Mouse (Mus musculus): ENCODE results near the gene Apba1. TPM values are rescaled to one million over a fixed set of nuclear protein-coding genes. Genes with fewer than 3 reads are reported as not detected.

Apba1 gene
- polyA plus RNA-seq, 1 experiment from 2014 or later, result 0.19 TPM

DNA sequence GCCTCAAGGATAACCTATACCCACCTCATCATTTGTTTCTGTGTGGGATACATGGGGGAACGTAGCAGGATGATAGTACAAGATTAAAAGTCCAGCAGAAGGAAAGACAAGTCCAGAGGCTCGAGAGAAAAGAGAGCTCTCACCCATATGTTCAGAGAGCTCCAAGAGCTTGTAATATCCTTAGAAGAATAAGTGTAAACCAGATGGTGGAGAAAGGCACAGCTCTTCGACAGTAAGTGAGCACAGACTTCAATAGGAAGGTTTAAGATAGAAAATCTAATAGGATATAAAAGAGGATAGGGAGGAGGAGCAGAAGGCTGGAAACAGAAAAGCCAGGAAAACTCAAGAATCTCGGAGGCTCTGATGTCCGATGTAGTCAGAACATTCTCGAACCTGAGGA, 115.8 kb downstream of the Apba1 start:
- Histone ChIP-seq H3K36me3 (no peaks in the 10 kb centered on the region), H3K9me3 (0 out of 2 replicates have a peak, but pooled peaks cover 3% of the 10 kb centered on the region), H3K4me3 (replicated peaks) (no peak overlapping the region), H3K9ac (replicated peaks) (no peak overlapping the region), H3K27ac (no peak overlapping the region), H3K4me2 (no peak overlapping the region), H3K4me1 (replicated peaks) (no peaks in the 10 kb centered on the region), H3K27me3 (0 out of 2 replicates have a peak, but pooled peaks cover 3% of the 10 kb centered on the region)
- WGBS, result 82% methylated on average over 6 of the region's 6 CpGs
- no peak for ATAC-seq (ENCODE audit: insufficient number of reproducible peaks, insufficient read depth, low FRiP score, low TSS enrichment, low read depth)

DNA sequence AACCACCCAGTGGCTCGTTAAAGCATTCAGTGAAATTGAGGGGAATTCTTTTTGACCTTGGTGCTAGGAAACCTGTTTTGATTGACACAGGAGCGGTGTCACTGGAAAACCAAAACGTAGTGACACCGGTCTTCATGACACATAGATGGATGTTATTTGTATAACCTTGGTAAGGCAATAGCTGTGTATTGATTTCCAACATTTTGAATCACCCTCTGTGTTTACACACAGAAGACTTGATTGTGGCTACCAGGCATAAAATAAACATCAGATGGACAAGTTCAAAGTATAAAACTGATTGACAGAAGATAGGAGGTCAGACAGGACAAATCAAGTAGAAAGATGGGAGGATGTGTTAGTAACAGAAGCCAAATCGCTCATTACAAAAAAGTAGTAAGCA, 117.1 kb downstream of the Apba1 start:
- H3K4me2 ChIP-seq, result no peak overlapping the region
- no peaks in the 10 kb centered on the region for H3K36me3 ChIP-seq
- WGBS, result 85% methylated on average over 5 of the region's 5 CpGs

DNA sequence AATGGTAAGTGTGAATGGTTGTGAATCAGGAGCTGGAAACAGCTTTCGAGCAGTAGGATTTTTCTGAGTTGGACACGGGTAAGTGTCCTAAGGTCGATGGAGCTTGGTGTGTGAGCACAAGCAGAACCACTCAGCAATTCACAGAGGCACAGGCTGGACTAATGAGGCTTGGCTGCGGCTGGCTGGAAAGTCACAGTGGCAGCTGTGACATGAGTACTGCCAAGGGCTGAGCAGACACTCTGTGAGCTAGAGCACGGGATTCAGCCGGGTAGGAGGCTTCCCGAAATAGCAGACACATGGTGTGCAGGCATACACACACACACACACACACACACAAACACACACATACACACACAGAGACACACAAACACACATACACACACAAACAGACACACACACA, 121.2 kb downstream of the Apba1 start:
- ATAC-seq (ENCODE audit: insufficient number of reproducible peaks, insufficient read depth, low FRiP score, low TSS enrichment, low read depth), result no peak
- Histone ChIP-seq H3K4me3 (replicated peaks) (no peak overlapping the region), H3K9ac (replicated peaks) (no peak overlapping the region), H3K36me3 (no peaks in the 10 kb centered on the region), H3K4me1 (replicated peaks) (no peaks in the 10 kb centered on the region), H3K27ac (no peak overlapping the region), H3K9me3 (no peaks in the 10 kb centered on the region), H3K4me2 (no peak overlapping the region), H3K27me3 (no peaks in the 10 kb centered on the region; the same call in 1 of the 2 replicates)
- 64% methylated on average over 7 of the region's 7 CpGs for WGBS

More for the DNA sequence above, 117.1 kb downstream of the Apba1 start:
- no peaks in the 10 kb centered on the region for H3K4me1 ChIP-seq (replicated peaks)
- H3K27me3 ChIP-seq, result 0 out of 2 replicates have a peak, but pooled peaks cover 3% of the 10 kb centered on the region
- H3K9ac ChIP-seq (replicated peaks), result no peak overlapping the region
- ATAC-seq (ENCODE audit: insufficient number of reproducible peaks, insufficient read depth, low FRiP score, low TSS enrichment, low read depth), result no peak
- no peak overlapping the region for H3K4me3 ChIP-seq (replicated peaks)
- H3K27ac ChIP-seq, result no peak overlapping the region
- 0 out of 2 replicates have a peak, but pooled peaks cover 3% of the 10 kb centered on the region for H3K9me3 ChIP-seq

DNA sequence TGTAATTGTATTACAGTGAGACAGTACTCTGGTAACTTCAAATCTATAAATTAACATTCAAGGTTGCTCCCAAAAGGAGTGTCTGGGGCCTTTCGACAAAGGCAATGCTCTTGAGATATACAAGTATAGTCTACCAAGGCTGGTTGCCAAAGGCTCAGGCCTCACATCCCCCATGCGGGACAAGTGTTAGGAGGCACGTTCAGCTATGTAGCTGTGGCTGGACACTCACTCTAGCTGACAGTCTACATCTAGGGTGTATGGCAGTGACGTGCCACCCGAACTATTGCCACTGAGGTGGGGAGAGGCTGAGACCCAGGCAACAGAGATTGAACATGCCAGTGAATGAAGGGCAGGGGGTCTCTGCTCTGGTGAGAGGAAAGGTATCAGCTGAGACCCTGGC, 127.5 kb downstream of the Apba1 start:
- 93% methylated on average over 5 of the region's 5 CpGs for WGBS
- H3K9ac ChIP-seq (replicated peaks), result no peak overlapping the region
- no peak overlapping the region for H3K4me3 ChIP-seq (replicated peaks)
- no peaks in the 10 kb centered on the region for H3K4me1 ChIP-seq (replicated peaks)
- H3K9me3 ChIP-seq, result no peaks in the 10 kb centered on the region
- ATAC-seq (ENCODE audit: insufficient number of reproducible peaks, insufficient read depth, low FRiP score, low TSS enrichment, low read depth), result no peak
- no peaks in the 10 kb centered on the region for H3K36me3 ChIP-seq
- peaks cover 19% of the 10 kb centered on the region for H3K27me3 ChIP-seq
- no peak overlapping the region for H3K27ac ChIP-seq
- H3K4me2 ChIP-seq, result no peak overlapping the region

DNA sequence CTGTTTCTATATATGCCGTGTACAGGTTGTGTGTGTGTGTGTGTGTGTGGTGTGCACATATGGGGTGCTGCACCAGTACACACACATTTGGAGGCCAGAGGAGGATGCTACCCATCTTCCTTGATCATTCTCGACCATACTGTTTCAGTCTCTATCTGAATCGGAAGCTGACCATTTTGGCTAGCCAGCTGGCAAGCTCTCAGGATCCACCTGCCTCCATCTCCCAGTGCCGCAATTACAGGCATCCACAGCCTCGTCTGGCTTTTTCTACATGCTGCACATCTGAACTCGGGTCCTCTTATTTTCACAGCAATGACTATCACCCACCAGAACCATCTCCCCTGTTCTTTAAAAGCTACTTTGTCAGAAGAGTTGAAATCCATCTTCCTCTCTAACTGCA, 132.7 kb downstream of the Apba1 start:
- 89% methylated on average over 6 of the region's 6 CpGs for WGBS
- Histone ChIP-seq H3K27me3 (peaks cover 71% of the 10 kb centered on the region), H3K9ac (replicated peaks) (no peak overlapping the region), H3K4me3 (replicated peaks) (no peak overlapping the region), H3K4me2 (no peak overlapping the region), H3K9me3 (no peaks in the 10 kb centered on the region), H3K27ac (no peak overlapping the region), H3K4me1 (replicated peaks) (peaks cover 7% of the 10 kb centered on the region; the same call in 1 of the 2 replicates), H3K36me3 (no peaks in the 10 kb centered on the region)
- no peak for ATAC-seq (ENCODE audit: insufficient number of reproducible peaks, insufficient read depth, low FRiP score, low TSS enrichment, low read depth)

DNA sequence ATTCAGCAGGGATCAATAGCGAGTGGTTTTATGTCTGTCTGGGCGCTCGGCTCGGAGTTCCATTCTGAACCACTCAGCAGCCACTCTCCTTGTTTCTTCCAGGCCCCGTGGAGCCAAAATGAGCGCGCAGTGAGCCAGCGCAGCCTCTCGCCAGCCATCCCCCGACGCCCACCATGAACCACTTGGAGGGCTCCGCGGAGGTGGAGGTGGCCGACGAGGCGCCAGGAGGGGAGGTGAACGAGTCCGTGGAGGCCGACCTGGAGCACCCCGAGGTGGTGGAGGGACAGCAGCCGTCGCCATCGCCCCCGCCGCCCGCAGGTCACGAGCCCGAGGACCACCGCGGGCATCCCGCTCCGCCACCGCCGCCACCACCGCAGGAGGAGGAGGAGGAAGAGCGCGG, 133.9 kb downstream of the Apba1 start:
- peak overlapping the region; percentile 45 for H3K9ac ChIP-seq (replicated peaks)
- H3K4me1 ChIP-seq (replicated peaks), result peaks cover 7% of the 10 kb centered on the region; the same call in 1 of the 2 replicates
- 20% methylated on average over 37 of the region's 37 CpGs for WGBS
- 0 out of 2 replicates have a peak, but pooled peaks have one; percentile 3 for ATAC-seq (ENCODE audit: insufficient number of reproducible peaks, insufficient read depth, low FRiP score, low TSS enrichment, low read depth)
- H3K4me3 ChIP-seq (replicated peaks), result peak overlapping the region; percentile 47
- H3K27me3 ChIP-seq, result peaks cover 83% of the 10 kb centered on the region
- no peaks in the 10 kb centered on the region for H3K9me3 ChIP-seq
- no peaks in the 10 kb centered on the region for H3K36me3 ChIP-seq
- H3K4me2 ChIP-seq, result peak overlapping the region; percentile 61
- no peak overlapping the region for H3K27ac ChIP-seq

DNA sequence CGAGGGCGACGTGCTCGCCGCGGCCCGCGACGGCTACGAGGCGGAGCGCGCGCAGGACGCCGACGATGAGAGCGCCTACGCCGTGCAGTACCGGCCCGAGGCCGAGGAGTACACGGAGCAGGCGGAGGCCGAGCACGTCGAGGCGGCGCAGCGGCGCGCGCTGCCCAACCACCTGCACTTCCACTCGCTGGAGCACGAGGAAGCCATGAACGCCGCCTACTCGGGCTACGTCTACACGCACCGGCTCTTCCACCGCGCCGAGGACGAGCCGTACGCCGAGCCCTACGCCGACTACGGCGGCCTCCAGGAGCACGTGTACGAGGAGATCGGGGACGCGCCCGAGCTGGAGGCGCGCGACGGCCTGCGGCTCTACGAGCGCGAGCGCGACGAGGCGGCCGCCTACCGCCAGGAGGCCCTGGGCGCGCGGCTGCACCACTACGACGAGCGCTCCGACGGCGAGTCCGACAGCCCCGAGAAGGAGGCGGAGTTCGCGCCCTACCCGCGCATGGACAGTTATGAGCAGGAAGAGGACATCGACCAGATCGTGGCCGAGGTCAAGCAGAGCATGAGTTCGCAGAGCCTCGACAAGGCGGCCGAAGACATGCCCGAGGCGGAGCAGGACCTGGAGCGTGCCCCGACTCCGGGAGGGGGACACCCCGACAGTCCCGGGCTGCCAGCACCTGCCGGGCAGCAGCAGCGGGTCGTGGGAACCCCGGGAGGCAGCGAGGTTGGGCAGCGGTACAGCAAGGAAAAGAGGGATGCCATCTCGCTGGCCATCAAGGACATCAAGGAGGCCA, 134.6 kb downstream of the Apba1 start:
- peak; percentile 72 for ATAC-seq (ENCODE audit: insufficient number of reproducible peaks, insufficient read depth, low FRiP score, low TSS enrichment, low read depth)
- peaks cover 7% of the 10 kb centered on the region; the same call in 1 of the 2 replicates for H3K4me1 ChIP-seq (replicated peaks)
- peak overlapping the region; percentile 61 for H3K4me2 ChIP-seq
- H3K9me3 ChIP-seq, result no peaks in the 10 kb centered on the region
- WGBS, result 17% methylated on average over 110 of the region's 110 CpGs
- peaks cover 80% of the 10 kb centered on the region for H3K27me3 ChIP-seq
- H3K4me3 ChIP-seq (replicated peaks), result peak overlapping the region; percentile 47
- no peak overlapping the region for H3K27ac ChIP-seq
- no peaks in the 10 kb centered on the region for H3K36me3 ChIP-seq
- peak overlapping the region; percentile 45 for H3K9ac ChIP-seq (replicated peaks)

DNA sequence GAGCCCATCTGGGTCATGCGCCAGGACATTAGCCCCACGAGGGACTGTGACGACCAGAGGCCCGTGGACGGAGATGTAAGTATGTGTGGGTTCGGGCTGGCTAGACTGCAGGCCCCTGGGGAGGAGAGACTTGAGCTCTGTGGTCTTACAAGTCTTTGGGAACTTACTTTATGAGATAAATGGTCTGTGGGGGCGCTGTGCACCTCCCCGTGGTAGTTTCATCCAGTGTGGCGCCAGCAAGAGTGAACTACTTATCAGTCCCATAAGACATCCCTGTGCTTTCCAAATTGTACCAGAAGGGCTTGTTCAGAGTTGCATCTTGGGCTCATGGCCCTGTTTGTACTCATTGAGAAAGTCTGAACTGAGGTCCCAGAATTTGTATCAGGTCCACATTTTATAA, 135.3 kb downstream of the Apba1 start:
- WGBS, result 66% methylated on average over 9 of the region's 9 CpGs
- H3K9ac ChIP-seq (replicated peaks), result no peak overlapping the region
- peaks cover 7% of the 10 kb centered on the region; the same call in 1 of the 2 replicates for H3K4me1 ChIP-seq (replicated peaks)
- no peak overlapping the region for H3K27ac ChIP-seq
- H3K4me3 ChIP-seq (replicated peaks), result no peak overlapping the region
- no peak for ATAC-seq (ENCODE audit: insufficient number of reproducible peaks, insufficient read depth, low FRiP score, low TSS enrichment, low read depth)
- H3K36me3 ChIP-seq, result no peaks in the 10 kb centered on the region
- H3K27me3 ChIP-seq, result peaks cover 81% of the 10 kb centered on the region
- H3K9me3 ChIP-seq, result no peaks in the 10 kb centered on the region
- no peak overlapping the region for H3K4me2 ChIP-seq

DNA sequence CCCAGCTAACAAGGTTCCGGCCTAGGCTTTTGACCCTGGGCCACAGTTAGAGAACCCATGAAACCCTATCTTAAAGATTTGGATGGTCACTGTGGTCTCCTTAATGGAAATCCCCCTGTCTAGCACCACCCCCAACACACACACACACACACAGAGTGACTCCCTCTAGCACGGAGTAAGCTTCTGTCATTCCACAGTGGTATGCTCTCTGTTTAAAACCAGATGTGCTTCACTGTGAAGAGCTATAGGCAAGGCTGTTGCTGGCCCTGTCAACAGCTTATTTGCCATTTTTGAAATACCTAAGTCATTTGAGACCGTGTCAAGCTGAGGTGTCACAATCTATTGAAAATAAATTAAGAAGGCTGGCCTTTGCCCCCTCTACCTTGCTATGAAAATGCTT, 136.1 kb downstream of the Apba1 start:
- Histone ChIP-seq H3K4me2 (no peak overlapping the region), H3K27ac (no peak overlapping the region), H3K9me3 (no peaks in the 10 kb centered on the region), H3K9ac (replicated peaks) (no peak overlapping the region), H3K4me1 (replicated peaks) (peaks cover 7% of the 10 kb centered on the region; the same call in 1 of the 2 replicates), H3K27me3 (peaks cover 82% of the 10 kb centered on the region), H3K36me3 (no peaks in the 10 kb centered on the region), H3K4me3 (replicated peaks) (no peak overlapping the region)
- ATAC-seq (ENCODE audit: insufficient number of reproducible peaks, insufficient read depth, low FRiP score, low TSS enrichment, low read depth), result no peak
- WGBS, result 30% methylated on average over 3 of the region's 3 CpGs

DNA sequence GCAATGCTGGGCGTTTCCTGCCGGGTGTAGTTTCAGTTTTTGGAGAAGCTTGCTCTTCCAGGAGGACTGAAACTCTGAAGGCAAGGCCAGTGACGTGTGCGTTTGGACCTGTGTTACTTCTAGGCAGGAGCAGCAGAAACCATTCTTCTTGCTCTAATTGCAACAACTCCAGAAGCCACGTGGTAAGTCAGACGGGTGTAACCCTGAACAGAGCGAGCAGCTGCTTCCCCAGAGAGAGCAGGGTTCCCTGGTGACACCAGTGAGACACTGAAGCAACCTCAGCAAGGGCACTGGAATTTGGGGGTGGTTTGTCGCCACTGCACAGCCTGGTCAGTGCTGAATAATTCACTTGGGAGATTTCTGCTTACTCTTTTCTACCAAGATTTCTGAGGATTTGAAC, 138.2 kb downstream of the Apba1 start:
- Histone ChIP-seq H3K27me3 (peaks cover 72% of the 10 kb centered on the region), H3K4me1 (replicated peaks) (peaks cover 7% of the 10 kb centered on the region; the same call in 1 of the 2 replicates)
- 59% methylated on average over 8 of the region's 8 CpGs for WGBS

DNA sequence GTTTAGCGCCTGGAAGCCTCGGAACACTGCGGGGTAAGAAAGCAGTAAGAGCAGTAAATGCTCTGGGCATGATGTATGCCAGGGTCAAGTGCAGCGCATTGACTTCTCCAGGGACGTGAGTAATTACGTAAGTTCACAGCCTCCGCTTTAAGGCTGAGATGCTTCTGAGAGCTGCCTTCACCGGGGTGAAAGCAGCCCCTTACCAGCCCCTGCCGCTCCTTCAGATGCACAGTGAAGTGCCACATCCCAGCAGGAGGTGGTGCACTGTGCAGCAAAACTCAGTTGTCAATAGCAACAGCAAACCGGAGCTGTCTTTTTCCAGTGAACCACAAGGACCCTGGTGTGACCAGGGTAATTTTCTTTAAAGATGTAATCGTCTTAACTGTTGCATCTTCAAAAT, 139.8 kb downstream of the Apba1 start:
- peaks cover 58% of the 10 kb centered on the region for H3K27me3 ChIP-seq
- no peak for ATAC-seq (ENCODE audit: insufficient number of reproducible peaks, insufficient read depth, low FRiP score, low TSS enrichment, low read depth)
- H3K4me1 ChIP-seq (replicated peaks), result no peaks in the 10 kb centered on the region; the same call in 1 of the 2 replicates
- H3K4me3 ChIP-seq (replicated peaks), result no peak overlapping the region
- H3K4me2 ChIP-seq, result no peak overlapping the region
- H3K9ac ChIP-seq (replicated peaks), result no peak overlapping the region
- no peaks in the 10 kb centered on the region for H3K9me3 ChIP-seq
- no peak overlapping the region for H3K27ac ChIP-seq
- no peaks in the 10 kb centered on the region for H3K36me3 ChIP-seq
- 56% methylated on average over 11 of the region's 11 CpGs for WGBS

More for the DNA sequence above, 138.2 kb downstream of the Apba1 start:
- Histone ChIP-seq H3K9me3 (no peaks in the 10 kb centered on the region), H3K36me3 (no peaks in the 10 kb centered on the region), H3K9ac (replicated peaks) (no peak overlapping the region), H3K4me3 (replicated peaks) (no peak overlapping the region), H3K4me2 (no peak overlapping the region), H3K27ac (no peak overlapping the region)
- ATAC-seq (ENCODE audit: insufficient number of reproducible peaks, insufficient read depth, low FRiP score, low TSS enrichment, low read depth), result no peak

All from limb, embryonic 12.5 days (tissue).